Mouse (Mus musculus): ENCODE measurements at regions not wholly inside any gene's neighbourhood (a gene's known extent, or its start where the extent isn't known, plus 50 kb on each side); places are given as distances from the start of the nearest gene placed in this dataset.

- no peak overlapping the region for H3K4me3 ChIP-seq (ENCODE audit: low read depth, low read length)
- no peaks in the 10 kb centered on the region for H3K27me3 ChIP-seq (replicated peaks; ENCODE audit: control insufficient read depth, insufficient read depth, low read length)
- 85% methylated on average over 11 of the region's 11 CpGs for whole genome bisulfite sequencing
- H3K4me2 ChIP-seq, result no peak overlapping the region
- no peak overlapping the region for H3K9ac ChIP-seq (ENCODE audit: low read depth, low read length)
- ATAC-seq (replicated peaks; ENCODE audit: low FRiP score), result no peak
- H3K36me3 ChIP-seq (ENCODE audit: control insufficient read depth, insufficient read depth, low read length), result no peaks in the 10 kb centered on the region
- H3K9me3 ChIP-seq (ENCODE audit: control insufficient read depth, low read length), result no peaks in the 10 kb centered on the region
- no peak overlapping the region for H3K27ac ChIP-seq (ENCODE audit: low read depth, low read length)
- no peak for DNase-seq (ENCODE audit: low spot score)
- no peaks in the 10 kb centered on the region for H3K4me1 ChIP-seq (replicated peaks; ENCODE audit: control insufficient read depth, insufficient read depth, low read length)
Measured at GRCm38 (mm10) chr8:34449391-34450044, 338.0 kb upstream of the Gm10131 start.

GRCm38 (mm10) chr8:34447880-34448830, 336.6 kb upstream of the Gm10131 start:
- Histone ChIP-seq H3K36me3 (ENCODE audit: control insufficient read depth, insufficient read depth, low read length) (no peaks in the 10 kb centered on the region), H3K4me2 (0 out of 2 replicates have a peak overlapping the region, but pooled peaks have one; percentile 13), H3K4me1 (replicated peaks; ENCODE audit: control insufficient read depth, insufficient read depth, low read length) (no peaks in the 10 kb centered on the region), H3K27me3 (replicated peaks; ENCODE audit: control insufficient read depth, insufficient read depth, low read length) (no peaks in the 10 kb centered on the region), H3K27ac (ENCODE audit: low read depth, low read length) (no peak overlapping the region), H3K9ac (ENCODE audit: low read depth, low read length) (no peak overlapping the region; the same call in 1 of the 2 replicates), H3K9me3 (ENCODE audit: control insufficient read depth, low read length) (no peaks in the 10 kb centered on the region), H3K4me3 (ENCODE audit: low read depth, low read length) (no peak overlapping the region)
- DNase-seq (ENCODE audit: low spot score) (peak; percentile 42), ATAC-seq (replicated peaks; ENCODE audit: low FRiP score) (no peak)
- WGBS, result 43% methylated on average over 18 of the region's 18 CpGs

- Histone ChIP-seq H3K27me3 (replicated peaks; ENCODE audit: control insufficient read depth, insufficient read depth, low read length) (no peaks in the 10 kb centered on the region), H3K9me3 (ENCODE audit: control insufficient read depth, low read length) (no peaks in the 10 kb centered on the region), H3K36me3 (ENCODE audit: control insufficient read depth, insufficient read depth, low read length) (no peaks in the 10 kb centered on the region), H3K9ac (ENCODE audit: low read depth, low read length) (no peak overlapping the region), H3K4me2 (no peak overlapping the region), H3K4me3 (ENCODE audit: low read depth, low read length) (no peak overlapping the region), H3K27ac (ENCODE audit: low read depth, low read length) (no peak overlapping the region), H3K4me1 (replicated peaks; ENCODE audit: control insufficient read depth, insufficient read depth, low read length) (no peaks in the 10 kb centered on the region)
- 76% methylated on average over 3 of the region's 3 CpGs for WGBS
- ATAC-seq (replicated peaks; ENCODE audit: low FRiP score) (no peak), DNase-seq (ENCODE audit: low spot score) (no peak)
Measured at GRCm38 (mm10) chr8:34442688-34443087, 331.2 kb upstream of the Gm10131 start.

- no peak for ATAC-seq (replicated peaks; ENCODE audit: low FRiP score)
- H3K4me1 ChIP-seq (replicated peaks; ENCODE audit: control insufficient read depth, insufficient read depth, low read length), result no peaks in the 10 kb centered on the region
- WGBS, result 76% methylated on average over 3 of the region's 3 CpGs
Measured at GRCm38 (mm10) chr8:34441756-34442155, 330.2 kb upstream of the Gm10131 start.

GRCm38 (mm10) chr8:34440771-34441170, 329.2 kb upstream of the Gm10131 start:
- H3K27ac ChIP-seq (ENCODE audit: low read depth, low read length), result no peak overlapping the region
- ATAC-seq (replicated peaks; ENCODE audit: low FRiP score) (no peak), DNase-seq (ENCODE audit: low spot score) (no peak)
- H3K9me3 ChIP-seq (ENCODE audit: control insufficient read depth, low read length), result no peaks in the 10 kb centered on the region
- no peak overlapping the region for H3K9ac ChIP-seq (ENCODE audit: low read depth, low read length)
- H3K4me3 ChIP-seq (ENCODE audit: low read depth, low read length), result no peak overlapping the region
- H3K36me3 ChIP-seq (ENCODE audit: control insufficient read depth, insufficient read depth, low read length), result no peaks in the 10 kb centered on the region
- H3K27me3 ChIP-seq (replicated peaks; ENCODE audit: control insufficient read depth, insufficient read depth, low read length), result no peaks in the 10 kb centered on the region
- WGBS, result 67% methylated on average over 4 of the region's 4 CpGs
- no peaks in the 10 kb centered on the region for H3K4me1 ChIP-seq (replicated peaks; ENCODE audit: control insufficient read depth, insufficient read depth, low read length)
- H3K4me2 ChIP-seq, result no peak overlapping the region

More at GRCm38 (mm10) chr8:34441756-34442155, 330.2 kb upstream of the Gm10131 start:
- Histone ChIP-seq H3K27me3 (replicated peaks; ENCODE audit: control insufficient read depth, insufficient read depth, low read length) (no peaks in the 10 kb centered on the region), H3K4me2 (no peak overlapping the region), H3K4me3 (ENCODE audit: low read depth, low read length) (no peak overlapping the region), H3K36me3 (ENCODE audit: control insufficient read depth, insufficient read depth, low read length) (no peaks in the 10 kb centered on the region), H3K9ac (ENCODE audit: low read depth, low read length) (no peak overlapping the region), H3K27ac (ENCODE audit: low read depth, low read length) (no peak overlapping the region), H3K9me3 (ENCODE audit: control insufficient read depth, low read length) (no peaks in the 10 kb centered on the region)
- DNase-seq (ENCODE audit: low spot score), result no peak

- H3K27me3 ChIP-seq (replicated peaks; ENCODE audit: control insufficient read depth, insufficient read depth, low read length), result no peaks in the 10 kb centered on the region
- no peaks in the 10 kb centered on the region for H3K4me1 ChIP-seq (replicated peaks; ENCODE audit: control insufficient read depth, insufficient read depth, low read length)
- no peak overlapping the region for H3K27ac ChIP-seq (ENCODE audit: low read depth, low read length)
- no peaks in the 10 kb centered on the region for H3K36me3 ChIP-seq (ENCODE audit: control insufficient read depth, insufficient read depth, low read length)
- ATAC-seq (replicated peaks; ENCODE audit: low FRiP score) (no peak), DNase-seq (ENCODE audit: low spot score) (no peak)
- no peak overlapping the region for H3K9ac ChIP-seq (ENCODE audit: low read depth, low read length)
- H3K4me2 ChIP-seq, result no peak overlapping the region
- H3K4me3 ChIP-seq (ENCODE audit: low read depth, low read length), result no peak overlapping the region
- H3K9me3 ChIP-seq (ENCODE audit: control insufficient read depth, low read length), result no peaks in the 10 kb centered on the region
- 77% methylated on average over 2 of the region's 2 CpGs for WGBS
Measured at GRCm38 (mm10) chr8:34438771-34439170, 327.2 kb upstream of the Gm10131 start.

- no peak overlapping the region for H3K27ac ChIP-seq (ENCODE audit: low read depth, low read length)
- no peaks in the 10 kb centered on the region for H3K36me3 ChIP-seq (ENCODE audit: control insufficient read depth, insufficient read depth, low read length)
- ATAC-seq (replicated peaks; ENCODE audit: low FRiP score) (no peak), DNase-seq (ENCODE audit: low spot score) (no peak)
- no peak overlapping the region for H3K4me3 ChIP-seq (ENCODE audit: low read depth, low read length)
- no peaks in the 10 kb centered on the region for H3K9me3 ChIP-seq (ENCODE audit: control insufficient read depth, low read length)
- WGBS, result 89% methylated on average over 7 of the region's 7 CpGs
- H3K9ac ChIP-seq (ENCODE audit: low read depth, low read length), result no peak overlapping the region
- no peaks in the 10 kb centered on the region for H3K4me1 ChIP-seq (replicated peaks; ENCODE audit: control insufficient read depth, insufficient read depth, low read length)
- no peaks in the 10 kb centered on the region for H3K27me3 ChIP-seq (replicated peaks; ENCODE audit: control insufficient read depth, insufficient read depth, low read length)
- H3K4me2 ChIP-seq, result no peak overlapping the region
Measured at GRCm38 (mm10) chr8:34431985-34432384, 320.4 kb upstream of the Gm10131 start.

GRCm38 (mm10) chr8:34429231-34429630, 317.7 kb upstream of the Gm10131 start:
- Histone ChIP-seq H3K9ac (ENCODE audit: low read depth, low read length) (no peak overlapping the region), H3K4me3 (ENCODE audit: low read depth, low read length) (no peak overlapping the region), H3K27me3 (replicated peaks; ENCODE audit: control insufficient read depth, insufficient read depth, low read length) (no peaks in the 10 kb centered on the region), H3K36me3 (ENCODE audit: control insufficient read depth, insufficient read depth, low read length) (no peaks in the 10 kb centered on the region), H3K4me2 (no peak overlapping the region), H3K4me1 (replicated peaks; ENCODE audit: control insufficient read depth, insufficient read depth, low read length) (no peaks in the 10 kb centered on the region), H3K27ac (ENCODE audit: low read depth, low read length) (no peak overlapping the region), H3K9me3 (ENCODE audit: control insufficient read depth, low read length) (no peaks in the 10 kb centered on the region)
- DNase-seq (ENCODE audit: low spot score) (no peak), ATAC-seq (replicated peaks; ENCODE audit: low FRiP score) (no peak)
- 71% methylated on average over 3 of the region's 3 CpGs for WGBS

Measured in liver, embryonic 11.5 days (tissue).